Mouse (Mus musculus) Patski (cell line): ENCODE data around the gene Rplp2. TPM values are rescaled to one million over a fixed set of nuclear protein-coding genes. Genes with fewer than 3 reads are reported as not detected.
"Not testable (repeated sequence)": the region's sequence is repeated elsewhere in the genome, so short reads cannot be mapped to it uniquely, and the experiment has no call there.

Experiments used
- ATAC-seq: fragments of 100-300 bp; one replicate; pipeline ENCODE4 v1.8.0; 2021
- CTCF ChIA-PET: fragments of 350-600 bp; sonication (Branson Sonifier 250); formaldehyde crosslinking; loops from one replicate; lab custom pipeline; 2022; ENCODE audit warnings: inconsistent platforms; lab: Charles Lee
- POLR2A ChIA-PET: fragments of 350-600 bp; sonication (Branson Sonifier 250); formaldehyde crosslinking; loops from one replicate; lab custom pipeline; 2022; ENCODE audit warnings: antibody characterized with exemption, inconsistent platforms; lab: Charles Lee
- DNase-seq: peaks from one replicate; pipeline ENCODE4 v3.0.0-alpha.2; 2011; ENCODE audit warnings: low read depth, low spot score
- H3K27me3 ChIP-seq: fragments of 371-371 bp; one replicate; pipeline ENCODE4 v1.5.1; 2021
- CTCF ChIP-seq: fragments of 100-300 bp; IDR thresholded peaks from one replicate; pipeline ENCODE4 v1.5.1; 2021
- in situ Hi-C: fragments of 300-500 bp; cut with MboI; formaldehyde crosslinking; loops from 3 replicates; pipeline ENCODE4 v1.11.1; 2018; ENCODE audit warnings: low pct_unique_long_range_greater_than_20kb, mixed read lengths
- polyA plus RNA-seq: library from polyadenylated mRNA; unstranded; gene quantifications from one replicate; pipeline ENCODE4 v1.2.3, GENCODE M21; 2021

Rplp2 gene
- polyA plus RNA-seq = 1,558 TPM

DNA sequence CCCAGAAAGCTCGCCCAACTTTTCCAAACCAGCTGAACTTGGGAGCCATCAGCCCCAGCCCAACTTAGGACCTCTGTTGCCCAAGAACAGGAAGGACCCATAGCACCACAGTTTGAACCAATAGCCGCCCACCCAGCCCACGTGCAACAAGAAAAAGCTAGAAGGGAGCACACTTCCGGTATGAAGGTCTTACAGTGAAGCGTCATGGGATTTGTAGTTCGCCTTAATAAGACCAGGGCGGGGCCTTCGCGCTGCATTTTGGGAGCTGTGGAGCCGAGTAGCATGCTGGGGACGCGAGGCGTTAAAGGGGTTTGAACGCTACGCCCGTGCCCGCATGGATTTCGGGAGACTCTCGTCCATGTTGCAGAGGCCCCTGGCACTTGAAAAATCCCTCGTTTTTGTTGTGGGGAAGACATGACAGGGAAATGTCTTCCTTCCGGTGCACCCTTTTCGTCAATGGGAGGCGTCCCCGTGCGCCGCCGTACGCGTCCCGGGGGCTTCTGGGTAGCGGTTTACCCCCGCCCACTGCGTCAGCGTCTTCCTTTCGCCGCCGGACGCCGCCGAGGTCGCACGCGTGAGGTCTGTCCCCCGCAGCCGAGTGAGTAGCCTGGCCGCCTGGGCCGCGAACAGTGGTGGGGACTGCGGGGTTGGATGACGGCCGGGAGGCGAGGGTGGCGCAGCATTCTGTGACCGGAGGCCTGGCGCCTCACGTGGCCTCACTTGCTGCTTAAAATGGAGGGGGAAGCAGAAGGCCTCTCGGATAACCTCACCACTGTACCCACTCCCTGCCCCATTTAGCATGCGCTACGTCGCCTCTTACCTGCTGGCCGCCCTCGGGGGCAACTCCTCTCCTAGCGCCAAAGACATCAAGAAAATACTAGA is at the start of gene Rplp2:
TSS of gene Rplp2 (plus strand) at position 261 of the 882 bp plus-strand sequence.
- DNase-seq (no peak), ATAC-seq (peak; percentile 74)
- ChIA-PET POLR2A (interaction anchor here (0.8 to 1.1 kb wide), 2 partner anchors 9 to 21 kb away, joined by 3 read pairs; no protein-coding TSS in a partner anchor), CTCF (interaction anchor here (1.4 kb wide), 1 partner anchor 39 kb away, joined by 3 read pairs; no protein-coding TSS in a partner anchor)
- no peak for TF ChIP-seq CTCF
- in situ Hi-C loops = no loop called here
- H3K27me3 ChIP-seq = no peaks in the 10 kb centered on the region

DNA sequence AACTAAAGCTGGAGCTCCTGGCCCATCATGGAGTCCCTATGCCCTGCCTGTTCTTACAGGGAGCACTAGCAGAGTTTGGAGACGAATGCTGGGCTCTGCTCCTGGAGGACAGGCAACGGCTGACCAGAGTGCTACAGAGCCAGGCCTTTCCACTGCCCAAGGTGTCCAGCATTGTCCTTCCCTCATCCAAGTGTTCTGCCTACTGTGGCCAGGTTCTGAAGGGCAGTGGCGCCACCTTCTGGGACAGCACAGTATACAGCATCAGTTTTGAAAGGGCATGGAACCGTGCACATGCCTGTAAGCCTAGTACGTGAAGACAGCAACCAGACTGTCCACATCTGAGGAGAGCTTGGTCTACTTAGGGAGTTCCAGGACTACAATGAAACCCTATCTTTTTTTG is 43.9 kb upstream of the Rplp2 start:
- DNase-seq (peak; percentile 22), ATAC-seq (peak; percentile 82)
- in situ Hi-C loops = no loop called here
- H3K27me3 ChIP-seq = no peaks in the 10 kb centered on the region
- CTCF ChIA-PET = interaction anchor here (1.0 to 1.9 kb wide), 4 partner anchors 9 to 122 kb away, joined by 3 to 7 read pairs (median 5); partner anchors contain the start of gene Taldo1
- POLR2A ChIA-PET = no interaction called here
- peak; percentile 90 for TF ChIP-seq CTCF

DNA sequence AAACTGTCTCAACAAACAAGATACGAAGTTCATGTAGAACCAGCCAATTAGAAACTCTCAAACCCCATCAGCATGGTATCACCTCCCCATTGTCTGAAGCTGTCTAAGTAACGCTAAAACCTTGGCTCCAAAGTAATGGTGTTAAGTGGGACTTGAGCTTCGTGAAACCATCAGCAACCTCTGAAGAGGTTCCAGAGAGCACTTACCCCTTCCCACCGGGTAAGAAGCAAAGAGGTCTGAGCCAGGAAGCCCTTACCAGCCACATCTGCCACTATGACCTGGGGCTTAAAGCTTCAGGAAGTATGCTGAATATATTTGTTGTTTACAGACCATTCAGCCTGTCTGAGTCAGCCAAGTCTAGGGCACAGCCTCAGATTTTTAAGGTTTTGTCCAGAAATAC is 41.7 kb upstream of the Rplp2 start:
- no peak for TF ChIP-seq CTCF
- DNase-seq = no peak
- CTCF ChIA-PET = interaction anchor here (1.0 to 1.1 kb wide), 2 partner anchors 11 to 120 kb away, joined by 3 read pairs; no protein-coding TSS in a partner anchor

DNA sequence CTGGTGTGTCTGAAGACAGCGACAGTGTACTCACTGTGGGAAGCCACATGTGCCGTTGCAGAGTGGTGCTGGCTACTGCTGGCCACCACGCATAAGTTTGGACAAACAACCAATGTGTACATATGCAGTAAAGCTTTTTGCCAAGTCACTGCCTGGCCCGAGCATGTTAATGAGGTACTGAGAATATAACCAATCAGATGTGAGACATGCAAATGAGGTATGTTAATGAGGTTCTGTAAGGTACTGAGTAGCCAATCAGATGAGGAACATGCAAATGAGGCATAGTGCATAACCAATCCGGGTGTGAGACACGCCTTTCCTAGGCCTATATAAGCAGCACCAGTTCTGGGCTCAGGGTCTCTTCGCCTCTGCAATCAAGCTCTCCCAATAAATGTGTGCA is 39.5 kb upstream of the Rplp2 start:
- ChIA-PET CTCF (interaction anchor here (1.1 to 1.7 kb wide), 2 partner anchors 41 to 118 kb away, joined by 3 to 5 read pairs; no protein-coding TSS in a partner anchor), POLR2A (interaction anchor here (0.7 to 1.0 kb wide), 3 partner anchors 13 to 287 kb away, joined by 5 to 6 read pairs (median 5); no protein-coding TSS in a partner anchor)
- DNase-seq, in situ Hi-C loops, ATAC-seq, H3K27me3 ChIP-seq: not testable (repeated sequence)

More for the DNA sequence above, 41.7 kb upstream of the Rplp2 start:
- H3K27me3 ChIP-seq = no peaks in the 10 kb centered on the region
- in situ Hi-C loops = no loop called here
- POLR2A ChIA-PET = interaction anchor here (0.6 kb wide), 1 partner anchor 12 kb away, joined by 4 read pairs; no protein-coding TSS in a partner anchor
- no peak for ATAC-seq

DNA sequence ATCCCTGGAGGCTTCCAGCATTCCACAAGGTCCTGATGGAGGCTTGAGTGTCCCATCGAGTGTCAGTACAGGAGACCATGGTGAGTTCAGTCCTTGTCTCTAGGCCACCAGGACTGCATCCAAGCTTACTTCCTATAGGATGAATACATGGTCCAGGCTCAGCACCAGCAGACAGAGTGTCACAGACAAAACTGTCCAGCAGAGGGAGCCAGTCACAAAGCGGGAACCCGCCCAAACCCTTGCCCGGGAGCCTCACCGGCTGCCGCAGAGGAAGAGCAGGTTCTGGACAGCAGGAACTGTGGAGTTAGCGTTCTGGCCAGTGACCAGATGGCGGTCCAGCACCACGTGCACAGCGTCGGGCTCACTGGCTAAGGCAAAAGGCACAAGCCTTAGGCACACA is 38.3 kb upstream of the Rplp2 start:
- no peaks in the 10 kb centered on the region for H3K27me3 ChIP-seq
- peak; percentile 41 for ATAC-seq
- DNase-seq = peak; percentile 41
- in situ Hi-C loops = no loop called here
- ChIA-PET CTCF (interaction anchor here (0.8 to 2.2 kb wide), 8 partner anchors 14 to 117 kb away, joined by 3 to 10 read pairs (median 5); partner anchors contain the start of genes Slc25a22 and Taldo1), POLR2A (interaction anchor here (0.6 to 1.4 kb wide), 6 partner anchors 14 to 444 kb away, joined by 3 to 6 read pairs (median 4); partner anchors contain the start of gene Slc25a22)
- no peak for TF ChIP-seq CTCF

DNA sequence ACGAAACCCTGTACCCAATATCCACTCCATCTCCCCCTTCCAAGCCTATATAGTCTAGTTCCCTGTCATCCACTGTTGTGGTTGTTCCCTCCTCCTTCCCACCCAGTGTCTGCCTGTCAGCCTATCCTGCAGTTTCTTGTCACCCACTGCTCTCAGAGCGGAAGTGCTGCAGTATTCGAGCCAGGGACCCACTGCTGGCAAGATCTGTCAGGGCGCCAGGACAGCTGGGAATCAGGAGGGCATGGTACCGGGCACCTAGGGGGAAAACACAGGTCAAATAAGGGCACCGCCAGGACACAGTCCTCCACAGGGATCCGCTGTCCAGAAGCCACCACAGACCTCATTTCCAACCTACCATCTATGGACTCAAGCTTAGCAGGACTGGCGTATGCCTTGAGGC is 36.5 kb upstream of the Rplp2 start:
- no peak for ATAC-seq
- H3K27me3 ChIP-seq = no peaks in the 10 kb centered on the region
- in situ Hi-C loops = loop anchor here (5.0 kb wide), 2 partner anchors 42 to 117 kb away; no protein-coding TSS in a partner anchor
- TF ChIP-seq CTCF = no peak
- DNase-seq = no peak
- ChIA-PET CTCF (interaction anchor here (2.2 to 2.9 kb wide), 2 partner anchors 28 to 29 kb away, joined by 10 to 13 read pairs; partner anchors contain the start of gene Slc25a22), POLR2A (no interaction called here)

DNA sequence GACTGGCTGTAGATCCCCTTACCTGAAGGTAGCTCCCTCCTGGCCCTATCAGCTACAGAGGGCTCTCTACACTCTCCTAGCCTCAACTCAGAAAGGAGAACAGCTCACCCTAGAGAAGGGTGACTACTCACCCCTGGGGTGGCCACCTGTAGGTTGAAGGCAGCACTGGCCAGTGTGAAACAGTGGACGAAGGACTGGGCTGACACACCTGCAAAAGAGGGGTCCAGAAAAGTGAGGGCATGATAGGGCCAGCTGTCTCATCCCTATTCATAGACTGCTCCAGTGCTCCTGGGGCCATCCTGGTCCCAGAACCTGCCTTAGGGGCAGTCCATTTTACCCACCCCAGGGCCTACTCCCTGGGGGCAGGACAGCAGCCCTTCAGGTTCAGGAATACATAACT is 35.5 kb upstream of the Rplp2 start:
- no peak for DNase-seq
- ATAC-seq = no peak
- ChIA-PET POLR2A (no interaction called here), CTCF (interaction anchor here (1.0 to 2.9 kb wide), 4 partner anchors 26 to 65 kb away, joined by 3 to 13 read pairs (median 8); partner anchors contain the start of gene Slc25a22)
- TF ChIP-seq CTCF = no peak
- H3K27me3 ChIP-seq = no peaks in the 10 kb centered on the region
- in situ Hi-C loops = loop anchor here (5.0 kb wide), 2 partner anchors 41 to 116 kb away; no protein-coding TSS in a partner anchor

DNA sequence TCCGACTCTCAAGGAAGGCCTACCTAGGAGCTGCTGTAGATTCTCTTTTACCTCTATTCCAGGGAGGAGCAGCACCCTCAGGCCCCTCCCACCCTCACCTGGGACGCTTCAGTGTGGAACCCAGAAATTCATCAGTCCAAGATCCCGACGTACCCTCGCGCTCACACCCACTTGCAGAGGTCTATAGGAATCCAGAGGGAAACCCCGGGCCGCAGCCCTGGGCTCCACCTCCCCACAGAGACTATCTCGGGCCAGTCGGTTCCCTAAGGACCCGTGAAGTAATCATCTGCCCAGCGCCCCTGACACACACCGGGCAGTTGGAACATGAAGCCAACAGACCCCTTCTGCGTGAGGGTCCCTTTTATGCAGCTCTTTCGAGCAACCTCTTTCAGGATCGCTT is 33.8 kb upstream of the Rplp2 start:
- TF ChIP-seq CTCF = no peak
- no peaks in the 10 kb centered on the region for H3K27me3 ChIP-seq
- in situ Hi-C loops = loop anchor here (5.0 kb wide), 2 partner anchors 39 to 114 kb away; no protein-coding TSS in a partner anchor
- no peak for DNase-seq
- POLR2A ChIA-PET = interaction anchor here (0.8 to 1.9 kb wide), 3 partner anchors 23 to 55 kb away, joined by 3 to 4 read pairs (median 4); partner anchors contain the start of gene Slc25a22
- ATAC-seq = no peak
- CTCF ChIA-PET = interaction anchor here (1.3 to 2.9 kb wide), 4 partner anchors 21 to 29 kb away, joined by 3 to 13 read pairs (median 8); partner anchors contain the start of gene Slc25a22

DNA sequence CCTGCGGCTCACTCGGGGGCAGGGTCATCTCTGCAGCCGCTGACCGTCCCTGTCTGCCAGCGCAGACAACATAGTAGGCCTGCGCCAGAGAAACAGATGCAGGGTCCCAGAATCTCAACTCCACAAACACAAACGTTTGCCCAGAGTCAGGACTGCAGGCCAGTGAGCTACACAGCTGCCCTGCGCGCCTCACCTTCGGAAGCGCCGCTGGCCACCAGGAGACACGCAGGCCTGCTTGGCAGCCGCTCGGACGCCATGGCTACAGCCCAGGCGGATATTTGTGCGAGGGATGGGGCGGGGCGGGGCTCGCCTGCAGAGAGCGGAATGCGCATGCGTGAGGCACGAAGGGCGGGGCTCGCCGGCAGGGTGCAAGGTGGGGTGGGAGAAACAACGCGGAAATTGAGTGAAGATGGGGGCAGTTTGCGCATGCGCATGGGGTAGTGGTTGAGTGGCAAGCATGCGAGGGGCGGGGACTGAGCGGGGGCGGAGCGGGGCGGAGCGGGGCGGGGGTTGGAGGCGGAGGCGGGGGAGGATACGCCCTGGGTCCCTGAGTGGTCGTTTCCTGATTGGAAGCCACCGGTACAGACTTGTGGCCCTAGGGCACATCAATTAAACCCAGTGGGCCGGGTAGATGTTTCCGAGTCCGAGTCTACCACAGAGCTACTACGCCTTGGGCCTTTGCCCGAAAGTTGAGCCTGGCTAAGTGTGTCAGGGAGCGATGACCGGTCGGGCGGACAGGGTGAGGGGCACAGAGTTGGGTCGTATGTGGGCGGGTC is 33.2 kb upstream of the Rplp2 start, which contains the start of gene Gatd1:
TSS of gene Gatd1 (minus strand) at position 328 of the 776 bp plus-strand sequence.
- ATAC-seq (peak; percentile 85), DNase-seq (peak; percentile 87)
- ChIA-PET POLR2A (interaction anchor here (0.7 to 1.9 kb wide), 5 partner anchors 22 to 62 kb away, joined by 3 to 4 read pairs (median 3); partner anchors contain the start of gene Slc25a22), CTCF (interaction anchor here (2.2 to 2.9 kb wide), 4 partner anchors 24 to 29 kb away, joined by 5 to 13 read pairs (median 8); partner anchors contain the start of gene Slc25a22)
- H3K27me3 ChIP-seq = no peaks in the 10 kb centered on the region
- in situ Hi-C loops = loop anchor here (5.0 kb wide), 2 partner anchors 38 to 113 kb away; no protein-coding TSS in a partner anchor
- TF ChIP-seq CTCF = no peak
